Mouse (Mus musculus): ENCODE data around the gene Nkx2-2. TPM values are rescaled to one million over a fixed set of nuclear protein-coding genes. Genes with fewer than 3 reads are reported as not detected.
"Not testable (repeated sequence)": the region's sequence is repeated elsewhere in the genome, so short reads cannot be mapped to it uniquely, and the experiment has no call there.

Nkx2-2 gene
- total RNA-seq, 2 experiments from 2014 or later = 4.6 to 7.0 TPM

DNA sequence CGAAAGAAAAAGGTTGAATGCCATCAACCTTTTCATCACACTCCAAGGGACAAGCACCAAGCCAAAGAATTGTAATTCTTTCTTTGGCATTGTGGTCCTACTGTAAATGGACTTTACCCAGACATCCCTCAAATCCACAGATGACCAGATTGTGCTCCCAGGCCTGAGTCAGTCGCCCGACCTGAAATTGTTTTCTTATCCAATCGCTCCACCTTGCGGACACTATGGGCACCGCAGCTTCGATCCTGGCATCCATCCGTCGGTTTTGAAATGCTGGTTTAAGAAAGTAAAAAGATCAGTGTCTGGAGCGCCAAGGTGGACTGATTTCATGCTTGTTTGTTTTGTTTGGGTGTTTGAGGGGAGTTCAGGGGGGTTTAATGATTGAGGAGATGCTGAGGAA, 16.4 kb downstream of the Nkx2-2 start:
- H3K4me3 ChIP-seq = peak overlapping the region; percentile 27
- H3K27ac ChIP-seq = no peak overlapping the region
- peak; percentile 74 for TF ChIP-seq CTCF (conservative IDR thresholded peaks at IDR 0.05)
- DNase-seq (ENCODE audit: low spot score in 2 of 2) = peak; percentile 60 to 89

DNA sequence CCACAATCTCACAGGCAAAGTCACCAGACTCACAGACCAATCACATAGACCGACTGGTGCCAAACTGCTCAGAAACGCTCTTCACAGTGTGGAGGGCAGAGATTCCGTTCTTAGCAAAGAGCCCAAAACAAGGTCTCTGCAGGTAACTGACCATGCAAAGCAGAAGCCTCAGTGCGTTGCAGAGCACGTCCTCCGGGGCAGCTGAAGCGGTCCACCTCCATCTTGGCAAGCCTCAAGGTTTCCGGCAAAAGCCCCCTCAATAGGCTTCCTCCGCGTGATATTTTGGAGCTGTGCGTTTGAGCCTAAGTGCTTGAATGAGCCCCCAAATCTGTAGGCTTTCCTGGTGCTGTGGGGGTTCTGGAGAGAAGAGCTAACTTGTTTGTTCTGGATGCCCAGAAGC, 18.7 kb downstream of the Nkx2-2 start:
- no peak for DNase-seq (ENCODE audit: low spot score in 2 of 2)
- no peak for TF ChIP-seq CTCF (conservative IDR thresholded peaks at IDR 0.05)
- no peak overlapping the region for H3K4me3 ChIP-seq
- H3K27ac ChIP-seq = no peak overlapping the region

DNA sequence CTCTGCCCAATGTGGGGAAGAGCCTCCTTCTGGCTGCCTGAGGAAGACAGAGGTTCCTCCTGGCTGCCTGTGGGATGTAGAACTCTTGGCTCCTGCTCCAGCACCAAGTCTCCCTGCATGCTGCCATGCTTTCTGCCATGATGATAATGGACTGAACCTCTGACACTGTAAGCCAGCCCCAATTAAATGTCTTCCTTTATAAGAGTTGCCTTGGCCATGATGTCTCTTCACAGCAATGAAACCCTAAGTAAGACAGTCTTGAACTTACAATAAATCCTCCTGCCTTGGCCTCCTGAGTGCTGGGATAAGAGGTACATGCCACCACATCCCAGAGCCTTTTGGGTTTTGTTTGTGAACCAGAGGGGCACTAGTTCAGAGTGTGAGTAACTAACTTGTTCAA, 20.3 kb downstream of the Nkx2-2 start:
- no peak overlapping the region for H3K4me3 ChIP-seq
- TF ChIP-seq CTCF (conservative IDR thresholded peaks at IDR 0.05) = no peak
- DNase-seq (ENCODE audit: low spot score in 2 of 2) = no peak
- H3K27ac ChIP-seq = no peak overlapping the region

DNA sequence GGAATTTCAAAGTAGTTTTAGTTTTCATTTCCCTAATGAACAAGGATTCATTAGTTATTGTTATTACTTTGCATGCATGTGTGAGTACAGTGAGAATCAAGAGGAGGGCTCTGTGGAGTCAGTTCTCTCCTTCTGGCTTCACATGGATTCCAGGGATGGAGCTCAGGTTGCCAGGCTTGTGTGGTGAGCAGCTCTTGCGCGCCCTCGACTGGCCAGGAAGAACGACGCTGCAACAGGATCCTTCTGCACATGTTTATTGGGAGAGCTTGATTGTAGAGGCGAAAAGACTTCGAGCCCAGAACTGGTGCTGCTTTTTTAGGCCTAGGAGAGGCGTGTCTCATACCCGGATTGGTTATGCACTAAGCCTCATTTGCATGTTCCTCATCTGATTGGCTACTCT, 23.5 kb downstream of the Nkx2-2 start:
- peak; percentile 43 for TF ChIP-seq CTCF (conservative IDR thresholded peaks at IDR 0.05)
- not testable (repeated sequence) for H3K27ac ChIP-seq; H3K4me3 ChIP-seq; DNase-seq (ENCODE audit: low spot score in 2 of 2)

DNA sequence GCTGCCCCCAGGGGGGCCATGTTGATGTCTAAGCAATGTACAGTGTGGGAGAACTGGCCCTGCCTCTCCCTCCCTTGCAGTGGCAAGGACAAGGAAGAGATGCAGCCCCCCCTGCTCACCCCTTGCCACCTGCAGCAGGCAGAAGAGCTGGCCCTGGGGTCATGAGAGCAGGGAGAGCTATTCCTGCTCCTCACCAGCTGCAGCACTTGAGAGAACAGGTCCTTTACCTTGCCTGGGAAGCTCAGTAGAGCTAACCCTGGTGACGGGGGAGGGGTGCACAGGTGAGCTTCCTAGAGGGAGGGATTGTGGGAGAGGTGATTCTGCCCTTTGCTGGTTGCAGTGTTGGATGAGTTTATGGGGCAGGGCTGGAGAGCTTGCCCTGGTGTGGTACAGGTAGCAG, 28.2 kb downstream of the Nkx2-2 start:
- no peak overlapping the region for H3K4me3 ChIP-seq
- no peak for TF ChIP-seq CTCF (conservative IDR thresholded peaks at IDR 0.05)
- no peak overlapping the region for H3K27ac ChIP-seq
- no peak for DNase-seq (ENCODE audit: low spot score in 2 of 2)

DNA sequence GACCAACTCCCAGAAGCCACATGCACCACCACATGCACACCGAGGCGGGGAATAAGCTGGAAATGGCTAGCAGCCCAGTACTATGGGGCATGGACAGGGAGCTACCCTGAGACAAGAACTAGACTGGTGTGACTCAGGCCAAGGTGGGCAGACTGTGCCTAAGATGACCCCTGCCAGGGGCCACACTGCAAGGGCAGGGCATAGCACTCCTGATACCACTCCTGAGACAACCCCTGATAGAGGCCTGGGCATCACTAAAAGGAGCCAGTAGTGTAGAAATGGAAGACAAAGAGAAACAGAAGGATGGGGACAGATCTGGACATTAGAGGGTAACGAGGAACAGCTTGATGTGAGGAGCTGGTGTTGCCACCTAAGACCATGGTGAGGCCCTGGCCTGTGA, 28.7 kb downstream of the Nkx2-2 start:
- Histone ChIP-seq H3K27ac (no peak overlapping the region), H3K4me3 (no peak overlapping the region)
- no peak for TF ChIP-seq CTCF (conservative IDR thresholded peaks at IDR 0.05)
- DNase-seq (ENCODE audit: low spot score in 2 of 2) = no peak

DNA sequence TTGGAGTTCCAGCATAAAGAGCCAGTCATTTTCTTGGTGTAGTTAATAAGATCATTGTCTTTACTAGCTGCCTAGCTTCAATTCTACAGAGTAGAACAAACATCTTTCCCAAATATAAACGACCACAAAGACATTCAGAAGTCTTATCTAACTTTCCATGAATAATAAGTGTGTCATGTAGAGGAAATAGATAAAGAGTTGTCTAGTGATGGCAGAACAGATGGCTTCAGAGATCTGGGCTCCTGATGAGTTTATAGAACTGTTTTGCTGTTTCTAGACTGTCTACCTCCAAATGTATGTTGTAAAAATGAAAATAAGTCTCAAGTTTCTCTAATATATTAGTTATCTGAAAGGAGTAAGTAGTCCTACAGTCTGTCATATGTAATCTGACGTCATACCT, 41.5 kb downstream of the Nkx2-2 start:
- no peak overlapping the region for H3K4me3 ChIP-seq
- no peak for DNase-seq (ENCODE audit: low spot score in 2 of 2)
- no peak overlapping the region for H3K27ac ChIP-seq
- no peak for TF ChIP-seq CTCF (conservative IDR thresholded peaks at IDR 0.05)

Other genes starting within 250 kb of the Nkx2-2 start
- 10 to 100 TPM; 46.6 to 47.5 TPM for gene Xrn2, start 181.2 kb downstream of the Nkx2-2 start, total RNA-seq (2021)
- gene Nkx2-4, start 108.8 kb downstream of the Nkx2-2 start, total RNA-seq (2021) = not detected
- gene Pax1, start 167.7 kb upstream of the Nkx2-2 start, total RNA-seq (2021) = under 1 TPM in 1 of 2 experiments, not detected in 1; 0.18 TPM